Mouse (Mus musculus) erythroblast, embryonic 14.5 days (primary cell): ENCODE data around the gene Ube2j2. TPM values are rescaled to one million over a fixed set of nuclear protein-coding genes. Genes with fewer than 3 reads are reported as not detected.

ENCODE experiments used
- H3K27me3 ChIP-seq: 2 replicates; pipeline ENCODE4 v1.6.1; 2012; ENCODE audit warnings: inconsistent platforms; ENCODE audit not compliant: control insufficient read depth
- H3K36me3 ChIP-seq: 2 replicates; pipeline ENCODE4 v1.6.1; 2012; ENCODE audit warnings: mild to moderate bottlenecking, inconsistent platforms; ENCODE audit not compliant: control insufficient read depth
- H3K4me1 ChIP-seq: 2 replicates; pipeline ENCODE4 v1.6.1; 2012; ENCODE audit warnings: inconsistent platforms; ENCODE audit not compliant: control insufficient read depth
- H3K4me3 ChIP-seq: replicated peaks from 2 replicates; pipeline ENCODE3; 2012; ENCODE audit warnings: moderate library complexity, mild to moderate bottlenecking, inconsistent platforms
- H3K9me3 ChIP-seq: 2 replicates; pipeline ENCODE4 v1.6.1; 2012; ENCODE audit warnings: low read length, inconsistent platforms, mixed read lengths; ENCODE audit not compliant: control insufficient read depth
- GATA1 ChIP-seq: IDR thresholded peaks from 2 replicates; pipeline ENCODE4 v1.6.1; 2012; ENCODE audit warnings: low read length, inconsistent platforms, mixed read lengths
- TAL1 ChIP-seq: IDR thresholded peaks from 3 replicates; pipeline ENCODE4 v1.6.1; 2012; ENCODE audit warnings: low read length, inconsistent platforms, mixed read lengths
- polyA plus RNA-seq: library from polyadenylated mRNA; stranded (reverse); fragments of >175 nt; gene quantifications from 2 replicates; pipeline ENCODE4 v1.2.3, GENCODE M21; 2012

The Ube2j2 gene
- polyA plus RNA-seq, 1 experiment = 13.5 TPM

DNA sequence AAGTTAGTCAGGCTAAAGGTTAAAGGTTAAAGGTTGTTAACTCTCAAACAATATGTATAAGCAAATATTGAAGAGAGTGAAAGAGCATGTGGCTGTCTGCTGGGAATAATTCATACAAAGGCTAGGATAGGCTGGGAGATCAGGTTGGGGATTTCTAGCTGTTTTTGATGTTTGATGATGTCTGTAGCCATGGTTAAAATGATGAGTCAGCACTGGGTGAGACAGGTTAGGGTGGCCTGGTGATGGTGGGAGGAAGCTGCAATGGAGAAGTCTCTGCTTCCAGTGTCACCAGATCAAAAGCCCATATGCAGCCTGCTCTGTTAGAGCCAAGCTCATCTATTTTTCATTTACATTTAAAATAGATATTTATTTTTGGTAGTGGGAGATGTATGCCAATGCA lies 3.5 kb downstream of the Ube2j2 start:
- peaks cover 43% of the 10 kb centered on the region for H3K4me1 ChIP-seq
- H3K36me3 ChIP-seq = peaks cover 66% of the 10 kb centered on the region
- TF ChIP-seq TAL1 (no peak), GATA1 (no peak)
- H3K27me3 ChIP-seq = peaks cover 12% of the 10 kb centered on the region
- no peak overlapping the region for H3K4me3 ChIP-seq
- no peaks in the 10 kb centered on the region for H3K9me3 ChIP-seq

DNA sequence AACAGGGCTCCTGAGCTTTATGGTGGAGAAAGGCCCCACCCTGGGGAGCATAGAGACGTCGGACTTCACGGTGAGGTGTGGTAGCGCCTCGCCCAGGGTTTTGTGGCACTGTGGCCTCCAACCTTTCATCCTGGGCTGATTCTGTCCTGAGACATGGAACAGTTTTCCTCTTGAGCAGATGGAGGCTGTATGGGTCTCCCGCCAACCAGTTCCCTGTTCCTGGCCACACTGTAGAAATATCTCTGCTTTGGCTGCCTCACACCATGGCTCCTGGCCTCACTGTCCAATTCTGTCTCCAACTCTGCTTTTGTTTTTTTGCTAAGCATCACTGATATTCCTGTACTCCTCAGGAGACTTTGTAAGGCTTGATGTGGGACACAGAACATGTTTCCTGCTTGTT lies 11.9 kb downstream of the Ube2j2 start:
- peaks cover 8% of the 10 kb centered on the region for H3K4me1 ChIP-seq
- peaks cover 86% of the 10 kb centered on the region for H3K36me3 ChIP-seq
- no peak for TF ChIP-seq GATA1
- TF ChIP-seq TAL1 = no peak
- H3K27me3 ChIP-seq = no peaks in the 10 kb centered on the region
- H3K4me3 ChIP-seq = no peak overlapping the region
- H3K9me3 ChIP-seq = no peaks in the 10 kb centered on the region

DNA sequence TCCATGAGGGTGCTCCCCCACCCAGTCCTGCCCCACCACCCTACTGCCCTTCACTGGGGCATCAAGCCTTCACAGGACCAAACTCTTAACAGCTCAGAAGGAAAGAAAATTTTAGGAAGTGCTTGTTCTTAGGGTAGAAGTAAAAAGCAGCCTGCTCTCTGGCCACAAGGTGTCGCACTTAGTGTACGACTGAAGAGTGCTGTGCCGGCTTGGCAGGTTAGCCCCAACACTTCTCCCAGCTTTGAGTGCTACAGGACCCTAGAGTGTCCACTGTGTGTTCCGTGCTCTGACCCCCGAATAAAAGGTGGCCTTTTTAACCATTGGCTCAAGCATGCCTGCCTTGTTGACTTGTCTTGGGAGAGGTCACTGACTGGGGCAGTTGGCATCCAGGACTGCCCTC lies 15.6 kb downstream of the Ube2j2 start:
- H3K36me3 ChIP-seq = peaks cover 73% of the 10 kb centered on the region
- peaks cover 41% of the 10 kb centered on the region for H3K4me1 ChIP-seq
- TF ChIP-seq GATA1 (no peak), TAL1 (no peak)
- no peak overlapping the region for H3K4me3 ChIP-seq
- H3K9me3 ChIP-seq = no peaks in the 10 kb centered on the region
- no peaks in the 10 kb centered on the region for H3K27me3 ChIP-seq

DNA sequence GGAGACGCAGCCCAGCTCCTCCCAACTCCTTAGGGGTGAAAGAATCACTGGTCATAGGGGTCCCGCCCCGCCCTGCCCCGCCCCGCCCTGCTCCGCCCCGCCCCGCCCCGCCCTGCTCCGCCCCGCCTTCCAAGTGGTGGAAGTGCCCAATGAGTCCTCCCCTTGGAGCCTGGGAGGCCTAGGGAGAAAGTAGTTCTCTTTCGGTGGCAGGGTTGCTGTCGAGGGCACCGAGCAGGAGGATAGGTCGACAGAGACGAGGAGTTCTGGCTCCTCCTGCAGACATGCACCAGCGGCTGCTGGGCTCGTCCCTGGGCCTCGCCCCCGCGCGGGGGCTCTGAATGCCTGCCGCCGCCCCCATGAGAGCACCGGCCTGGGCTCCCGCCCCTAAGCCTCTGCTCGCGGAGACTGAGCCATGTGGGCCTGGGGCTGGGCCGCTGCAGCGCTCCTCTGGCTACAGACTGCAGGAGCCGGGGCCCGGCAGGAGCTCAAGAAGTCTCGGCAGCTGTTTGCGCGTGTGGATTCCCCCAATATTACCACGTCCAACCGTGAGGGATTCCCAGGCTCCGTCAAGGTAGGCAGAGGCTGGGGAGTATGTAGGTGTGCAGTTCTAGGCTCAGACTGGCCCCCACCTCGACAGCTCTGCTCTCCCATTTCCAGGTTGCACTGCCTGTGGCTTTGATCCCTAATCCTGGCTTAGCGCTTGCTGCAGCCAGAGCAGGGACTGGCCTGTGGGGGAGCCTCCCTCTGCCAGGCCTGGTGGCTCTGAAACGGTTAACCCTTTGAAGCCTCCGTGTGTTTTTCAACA lies 18.7 kb downstream of the Ube2j2 start, which contains the start of gene C1qtnf12:
Gene C1qtnf12, plus strand, starts transcription at position 152 of the 805 bp plus-strand sequence.
- no peaks in the 10 kb centered on the region for H3K27me3 ChIP-seq
- peaks cover 65% of the 10 kb centered on the region for H3K4me1 ChIP-seq
- no peaks in the 10 kb centered on the region for H3K9me3 ChIP-seq
- H3K4me3 ChIP-seq = peak within 1 kb of the TSS; percentile 75
- TF ChIP-seq GATA1 = no peak
- TF ChIP-seq TAL1 = no peak
- H3K36me3 ChIP-seq = peaks cover 74% of the 10 kb centered on the region

DNA sequence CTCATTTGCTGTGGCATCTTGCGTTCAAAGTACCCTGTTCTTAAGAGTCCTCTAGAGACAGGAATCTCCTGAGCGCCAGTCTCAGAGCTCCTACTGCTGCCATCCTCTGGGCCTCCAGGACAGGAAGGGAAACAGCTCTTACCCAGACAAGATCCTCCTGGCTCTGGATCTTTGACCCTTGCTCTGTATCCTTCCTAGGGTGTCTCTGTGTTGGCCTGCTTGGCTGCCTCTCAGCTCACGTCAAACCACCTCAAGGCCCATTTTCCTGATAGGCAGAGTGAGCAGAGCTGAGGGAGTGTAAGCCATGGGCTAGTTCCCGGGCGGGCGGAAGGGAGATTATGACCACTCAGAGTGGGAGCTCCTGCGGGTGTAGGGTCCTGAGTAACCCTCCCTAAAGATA lies 19.5 kb downstream of the Ube2j2 start:
- peaks cover 71% of the 10 kb centered on the region for H3K36me3 ChIP-seq
- peak overlapping the region; percentile 75 for H3K4me3 ChIP-seq
- no peaks in the 10 kb centered on the region for H3K9me3 ChIP-seq
- no peaks in the 10 kb centered on the region for H3K27me3 ChIP-seq
- peaks cover 72% of the 10 kb centered on the region for H3K4me1 ChIP-seq
- TF ChIP-seq TAL1 (no peak), GATA1 (no peak)

DNA sequence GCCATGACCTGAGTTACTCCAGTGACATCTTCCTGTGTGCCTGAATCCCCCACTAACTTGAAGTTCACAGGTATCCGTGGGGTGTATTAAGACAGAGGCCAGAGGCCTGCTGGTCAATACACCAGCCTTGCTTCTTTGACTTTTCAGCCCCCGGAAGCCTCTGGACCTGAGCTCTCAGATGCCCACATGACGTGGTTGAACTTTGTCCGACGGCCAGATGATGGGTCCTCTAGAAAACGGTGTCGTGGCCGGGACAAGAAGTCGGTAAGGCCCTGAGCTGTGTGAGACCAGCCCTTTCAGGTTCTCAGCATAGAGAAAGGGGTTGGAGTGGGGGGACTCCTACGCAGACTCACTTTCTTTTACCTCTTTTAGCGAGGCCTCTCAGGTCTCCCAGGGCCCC lies 20.8 kb downstream of the Ube2j2 start:
- no peak for TF ChIP-seq GATA1
- no peak for TF ChIP-seq TAL1
- Histone ChIP-seq H3K4me3 (peak overlapping the region; percentile 75), H3K9me3 (no peaks in the 10 kb centered on the region), H3K36me3 (peaks cover 61% of the 10 kb centered on the region), H3K27me3 (no peaks in the 10 kb centered on the region), H3K4me1 (peaks cover 82% of the 10 kb centered on the region)

DNA sequence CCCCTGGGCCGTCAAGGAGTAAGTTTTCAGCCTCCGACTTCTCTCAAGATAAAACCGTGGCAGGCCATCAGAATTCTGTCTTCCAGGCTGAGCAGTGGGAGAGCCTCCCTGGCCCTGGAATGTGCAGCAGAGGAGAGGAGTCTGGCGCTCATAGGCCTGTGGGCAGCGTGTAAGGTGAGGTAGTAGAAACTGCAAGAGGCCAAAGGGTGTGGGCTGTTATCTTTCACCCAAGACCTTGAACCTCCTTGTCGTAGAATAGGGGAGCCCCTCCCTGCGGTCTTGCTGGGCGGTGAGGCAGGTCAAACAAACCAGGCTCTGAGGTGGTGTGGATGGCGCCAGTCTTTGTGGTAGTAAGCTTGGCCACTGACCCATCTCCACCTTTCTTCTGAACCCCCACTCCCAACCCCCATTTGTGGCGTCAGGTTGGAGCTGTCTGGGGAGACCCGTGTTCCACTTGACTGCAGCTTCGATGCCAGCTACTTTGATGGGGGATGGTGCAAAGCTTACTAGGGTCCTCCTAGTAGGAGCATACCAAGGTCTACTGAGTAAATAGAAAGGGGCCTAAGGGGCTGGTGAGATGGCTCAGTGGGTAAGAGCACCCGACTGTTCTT lies 25.5 kb downstream of the Ube2j2 start:
- Histone ChIP-seq H3K9me3 (no peaks in the 10 kb centered on the region), H3K4me1 (peaks cover 55% of the 10 kb centered on the region), H3K27me3 (no peaks in the 10 kb centered on the region), H3K36me3 (peaks cover 35% of the 10 kb centered on the region), H3K4me3 (peak overlapping the region; percentile 34)
- TF ChIP-seq GATA1 = no peak
- TF ChIP-seq TAL1 = no peak

DNA sequence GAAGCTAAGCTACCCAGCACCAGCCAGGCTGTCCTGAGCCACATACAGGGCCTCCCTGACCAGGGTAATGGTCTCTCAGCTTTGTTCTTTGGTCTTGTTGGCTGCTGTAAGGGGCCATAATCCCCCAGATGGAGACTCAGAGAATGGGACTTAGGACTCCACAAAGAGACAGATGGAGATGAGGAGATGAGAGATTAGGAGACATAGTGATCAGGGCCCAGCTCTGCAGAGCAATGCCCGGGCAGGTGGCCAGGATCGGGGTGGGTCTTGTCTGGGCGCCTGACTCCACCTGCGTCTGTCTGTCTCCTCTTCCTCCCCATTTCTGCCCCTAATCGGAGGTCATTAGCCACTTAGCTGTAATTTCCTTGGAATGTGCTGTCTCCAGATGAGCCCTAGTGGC lies 26.7 kb downstream of the Ube2j2 start:
- Histone ChIP-seq H3K4me1 (peaks cover 44% of the 10 kb centered on the region), H3K36me3 (peaks cover 24% of the 10 kb centered on the region), H3K27me3 (no peaks in the 10 kb centered on the region), H3K9me3 (no peaks in the 10 kb centered on the region), H3K4me3 (no peak overlapping the region)
- TF ChIP-seq GATA1 = no peak
- no peak for TF ChIP-seq TAL1

DNA sequence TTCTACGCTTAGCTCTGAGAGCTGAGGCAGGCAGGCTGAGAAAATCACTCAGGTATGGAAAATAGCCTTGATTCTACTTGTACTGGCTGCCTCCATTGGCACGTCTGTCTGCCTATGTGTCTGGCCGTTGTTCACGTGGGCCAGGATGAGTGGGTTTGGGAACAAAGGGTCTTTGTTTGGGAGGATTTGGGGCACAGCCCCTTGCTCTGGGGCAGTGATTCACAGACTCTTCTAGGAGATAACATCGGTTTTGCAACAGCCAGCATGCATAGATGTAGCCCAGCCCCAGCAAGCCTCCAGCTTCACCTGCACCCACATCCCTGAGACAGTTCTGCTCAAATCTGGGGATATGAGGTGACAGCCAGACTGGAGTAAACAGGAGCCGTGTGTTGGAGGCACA lies 29.0 kb downstream of the Ube2j2 start:
- H3K9me3 ChIP-seq = no peaks in the 10 kb centered on the region
- H3K36me3 ChIP-seq = peaks cover 3% of the 10 kb centered on the region
- H3K27me3 ChIP-seq = no peaks in the 10 kb centered on the region
- peaks cover 27% of the 10 kb centered on the region for H3K4me1 ChIP-seq
- TF ChIP-seq GATA1 (no peak), TAL1 (no peak)
- no peak overlapping the region for H3K4me3 ChIP-seq
